Mouse (Mus musculus) brain, embryonic 14.5 days (tissue): ENCODE measurements at regions not wholly inside any gene's neighbourhood (a gene's known extent, or its start where the extent isn't known, plus 50 kb on each side); places are given as distances from the start of the nearest gene placed in this dataset.

ENCODE experiments used
- DNase-seq: peaks from one replicate; pipeline ENCODE4 v3.0.0-alpha.2; 2011; ENCODE audit warnings: low read depth
- CTCF ChIP-seq: fragments of 200-500 bp; IDR thresholded peaks from 2 replicates; pipeline ENCODE4 v1.5.1; 2012; ENCODE audit warnings: inconsistent platforms, mild to moderate bottlenecking, moderate library complexity, borderline replicate concordance; ENCODE audit not compliant: insufficient read depth, insufficient read length; ENCODE audit errors: extremely low read depth
- POLR2A ChIP-seq: fragments of 200-500 bp; IDR thresholded peaks from 2 replicates; pipeline ENCODE4 v1.6.1; 2012; ENCODE audit warnings: mild to moderate bottlenecking, inconsistent platforms, borderline replicate concordance; ENCODE audit not compliant: poor library complexity, insufficient read depth, insufficient read length, severe bottlenecking; ENCODE audit errors: extremely low read depth

DNA sequence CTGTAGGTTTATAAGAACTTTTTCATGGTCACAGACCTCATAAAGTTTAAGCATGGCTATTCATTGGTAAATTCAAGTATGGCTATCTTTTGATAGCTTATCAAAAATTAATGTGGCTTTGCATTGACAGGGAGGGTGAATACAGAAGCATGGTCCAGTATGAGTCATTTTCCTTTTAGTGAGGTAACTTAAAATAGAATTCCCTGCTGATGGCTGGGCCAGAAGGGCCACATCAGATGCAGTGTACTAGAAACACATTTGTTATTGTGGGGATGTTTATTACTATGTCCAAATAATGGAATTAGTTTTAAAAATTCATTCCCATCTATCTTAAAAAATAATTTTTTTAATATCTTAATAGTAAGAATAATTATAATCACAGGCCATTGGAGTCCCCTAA lies 213.4 kb upstream of the Chrm2 start:
- no peak for TF ChIP-seq POLR2A
- TF ChIP-seq CTCF = no peak
- DNase-seq = no peak

DNA sequence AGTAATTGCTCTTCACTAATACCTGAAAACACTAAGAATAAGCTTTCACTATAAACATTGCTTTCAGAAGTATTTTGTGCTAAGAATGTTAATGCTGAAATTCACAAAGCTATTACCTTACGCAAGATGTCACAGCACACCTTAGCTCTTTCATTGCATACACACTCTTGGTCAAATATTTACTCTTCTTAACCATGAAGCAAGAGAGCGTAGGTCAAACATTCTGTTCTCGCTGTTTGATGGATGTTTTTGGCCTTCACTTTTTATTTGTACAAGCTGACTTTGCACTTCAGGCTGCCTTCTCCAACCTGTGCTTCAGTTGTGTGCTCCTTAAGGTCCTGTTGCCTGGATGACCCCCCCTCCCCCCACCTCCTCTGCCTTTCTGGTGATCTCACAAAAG lies 212.8 kb upstream of the Chrm2 start:
- no peak for DNase-seq
- TF ChIP-seq POLR2A (no peak), CTCF (no peak)

DNA sequence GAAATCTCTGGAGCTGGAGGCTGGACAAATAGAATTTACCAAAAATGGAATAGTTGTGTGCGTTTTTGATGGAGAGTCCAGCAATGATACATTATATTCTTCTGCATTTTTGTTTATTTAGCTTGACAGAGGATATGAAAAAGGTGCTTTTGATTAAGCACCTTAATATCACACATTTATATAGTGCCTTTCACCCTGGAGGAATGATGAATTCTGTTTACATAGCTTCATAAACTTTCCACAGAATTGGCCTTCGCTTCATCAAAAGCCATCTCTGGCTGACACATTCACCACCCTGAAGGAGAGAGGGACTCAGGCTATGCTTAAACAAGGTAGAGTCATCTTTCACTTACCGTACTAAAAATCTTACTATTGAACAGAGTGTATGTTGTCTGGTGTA lies 208.0 kb upstream of the Chrm2 start:
- TF ChIP-seq CTCF = no peak
- no peak for TF ChIP-seq POLR2A
- no peak for DNase-seq

DNA sequence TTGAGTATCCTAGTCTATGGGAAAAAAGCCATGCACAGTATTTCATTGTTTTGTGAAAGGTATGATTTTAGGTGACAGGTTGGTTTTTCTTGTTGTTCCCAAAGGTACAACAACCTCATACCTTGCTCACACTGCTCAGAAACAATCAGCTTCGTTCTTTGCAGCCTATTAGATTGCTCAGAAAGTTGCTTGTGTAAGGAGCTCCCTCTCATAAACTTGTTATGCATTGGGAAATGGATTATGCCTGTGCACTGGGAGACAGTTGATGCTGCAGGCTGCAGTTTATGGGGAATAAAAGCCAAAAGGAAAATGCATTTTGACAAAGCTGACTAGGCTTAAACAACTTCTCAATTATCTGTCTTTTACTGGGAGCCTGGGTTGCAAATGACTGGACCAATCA lies 205.2 kb upstream of the Chrm2 start:
- peak; percentile 41 for DNase-seq
- TF ChIP-seq CTCF = no peak
- no peak for TF ChIP-seq POLR2A

DNA sequence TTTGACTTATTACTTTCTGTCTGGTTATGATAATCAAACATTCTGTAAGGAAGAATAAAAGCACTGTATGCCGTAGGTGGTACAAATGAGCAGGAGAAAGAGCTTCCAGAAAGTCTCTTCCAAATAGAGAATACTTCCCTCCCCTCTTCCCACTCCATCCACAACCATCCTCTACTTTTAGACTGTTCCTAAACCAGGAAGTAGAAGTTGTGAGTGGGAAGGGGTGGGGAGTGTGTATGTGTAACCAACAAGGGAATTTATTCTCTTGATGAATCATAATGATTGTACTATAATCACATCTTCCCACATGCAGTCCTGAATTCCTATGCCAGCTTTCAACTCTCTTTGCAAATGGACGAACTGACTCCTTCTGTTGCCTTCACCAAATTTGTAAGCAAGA lies 181.2 kb upstream of the Chrm2 start:
- DNase-seq = no peak
- TF ChIP-seq POLR2A = no peak

DNA sequence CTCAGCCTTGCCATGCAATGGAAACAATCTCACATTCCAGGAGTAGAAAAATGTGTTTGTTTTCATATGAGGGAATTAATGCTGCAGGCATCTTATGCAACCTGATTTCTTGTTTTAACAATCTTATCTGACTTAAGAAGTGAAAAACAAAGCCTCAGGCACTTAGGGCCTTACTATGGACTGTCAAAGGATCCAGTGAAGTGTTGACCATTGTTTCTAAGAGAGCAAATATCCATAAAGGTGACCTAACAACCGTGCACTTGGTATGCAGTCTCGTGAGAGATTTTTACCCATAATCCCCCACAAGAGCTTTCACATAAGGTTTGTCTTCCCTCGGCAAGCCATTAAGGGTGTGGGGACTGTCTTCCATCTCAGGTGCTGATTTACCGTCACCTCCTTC lies 166.6 kb upstream of the Chrm2 start:
- no peak for DNase-seq
- no peak for TF ChIP-seq POLR2A
- no peak for TF ChIP-seq CTCF

DNA sequence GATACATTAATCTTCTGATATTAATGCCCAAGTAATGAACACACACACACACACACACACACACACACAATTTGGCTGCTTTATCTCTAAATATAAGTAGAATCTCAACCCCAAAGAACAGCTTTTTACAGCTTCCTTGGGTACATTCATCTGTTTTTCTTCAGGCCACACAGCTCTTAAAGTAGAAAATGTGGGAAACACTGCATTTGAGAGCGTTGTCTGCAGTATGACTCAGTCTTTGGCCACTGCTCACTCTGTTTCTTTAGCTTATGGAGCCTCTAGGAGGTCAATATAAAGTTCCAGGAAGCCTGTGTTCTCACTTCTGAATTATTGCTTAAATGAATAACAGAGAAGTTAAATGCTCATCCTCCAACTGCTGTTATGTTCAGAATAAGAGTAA lies 153.4 kb upstream of the Chrm2 start:
- TF ChIP-seq POLR2A (no peak), CTCF (no peak)
- no peak for DNase-seq

DNA sequence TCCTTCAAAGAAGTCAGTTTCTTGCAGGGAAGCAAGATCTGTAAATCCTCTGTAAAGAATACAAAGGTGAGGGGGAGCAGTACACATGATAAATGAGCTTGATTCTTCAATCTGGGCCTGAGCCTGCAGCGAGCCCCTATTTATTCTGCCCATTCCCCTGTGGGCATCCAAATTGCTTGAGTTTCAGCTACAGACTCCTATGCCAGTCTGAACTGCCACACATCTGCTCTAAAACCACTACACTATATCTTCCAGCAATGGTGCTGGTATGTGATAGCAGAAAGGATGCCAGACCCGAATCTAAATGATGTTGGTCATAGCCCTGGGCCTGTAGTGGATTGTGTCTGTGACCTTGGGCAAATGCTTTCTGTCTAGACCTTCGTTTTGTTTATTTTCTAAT lies 140.9 kb upstream of the Chrm2 start:
- DNase-seq = no peak
- TF ChIP-seq POLR2A (no peak), CTCF (no peak)

DNA sequence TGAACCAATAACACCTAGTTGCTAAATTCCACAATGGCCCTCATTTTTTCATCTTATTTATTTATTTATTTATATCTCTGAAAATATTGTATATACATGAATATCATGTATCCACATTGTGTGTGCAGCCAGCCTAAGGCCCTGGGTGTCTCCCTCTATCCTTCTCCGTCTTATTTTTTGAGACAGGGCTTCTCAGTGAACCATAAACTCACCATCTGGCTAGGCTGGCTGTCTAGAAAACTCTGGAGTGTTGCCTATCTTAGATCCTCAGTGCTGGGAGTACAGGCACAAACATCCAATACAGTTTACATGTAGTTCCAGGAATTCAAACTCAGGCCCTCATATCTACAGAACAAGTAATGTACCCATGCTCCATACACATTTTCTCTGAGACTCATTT lies 139.7 kb upstream of the Chrm2 start:
- DNase-seq = peak; percentile 18
- no peak for TF ChIP-seq POLR2A
- no peak for TF ChIP-seq CTCF

DNA sequence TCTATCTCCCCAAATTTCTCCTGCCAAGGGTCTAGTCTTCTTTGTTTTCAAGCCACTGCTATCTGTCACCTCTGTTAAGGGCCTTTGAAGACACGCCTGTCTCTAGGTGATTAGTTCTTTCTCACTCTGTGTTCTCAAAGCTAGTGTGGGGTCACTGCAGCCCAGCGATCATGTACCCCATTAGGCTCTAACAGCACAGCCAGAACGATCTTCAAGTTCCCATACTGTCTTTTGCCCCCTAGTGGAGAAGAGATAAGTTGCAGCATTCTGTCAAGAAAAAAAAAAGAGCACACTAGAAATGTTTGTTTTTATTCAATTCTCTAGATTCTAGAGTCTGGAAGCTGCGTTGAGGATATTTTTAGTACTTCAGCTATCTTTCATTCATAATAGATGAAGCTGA lies 138.8 kb upstream of the Chrm2 start:
- peak; percentile 55; the same call in 1 of the 2 replicates for TF ChIP-seq CTCF
- TF ChIP-seq POLR2A = no peak
- peak; percentile 68 for DNase-seq

DNA sequence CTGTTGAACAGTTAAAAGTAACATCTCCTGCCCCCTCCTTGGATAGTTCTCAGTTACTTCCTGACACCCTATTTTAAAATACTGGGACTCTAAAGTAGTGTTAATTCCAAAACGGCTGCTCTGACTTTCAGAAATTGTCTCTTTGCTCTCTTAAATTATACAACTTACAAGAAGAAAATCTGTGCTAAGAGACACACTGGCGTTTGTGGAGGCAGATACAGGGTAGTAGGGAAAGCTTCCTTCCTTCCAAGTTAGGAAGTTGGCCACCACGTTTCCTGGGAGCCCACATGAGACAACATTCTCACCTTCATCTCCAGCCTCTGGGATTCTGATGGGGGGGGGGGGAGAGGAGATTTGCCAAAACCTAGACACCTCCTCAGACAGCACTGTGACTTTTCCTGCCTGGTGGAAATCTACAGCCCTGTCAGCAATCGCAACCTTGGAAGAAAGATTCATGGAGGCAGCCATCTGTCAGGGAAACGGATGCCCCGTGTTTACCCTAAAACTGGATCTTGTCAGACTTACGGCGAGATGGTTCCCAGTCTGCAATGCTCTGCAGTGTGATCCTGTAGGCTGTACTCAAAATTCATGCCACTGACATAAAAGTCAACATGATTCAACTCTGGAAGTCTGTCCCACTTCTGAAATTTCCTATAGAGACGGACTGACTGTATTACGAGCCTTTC lies 121.0 kb upstream of the Chrm2 start:
- TF ChIP-seq CTCF (no peak), POLR2A (no peak)
- peak; percentile 48 for DNase-seq

DNA sequence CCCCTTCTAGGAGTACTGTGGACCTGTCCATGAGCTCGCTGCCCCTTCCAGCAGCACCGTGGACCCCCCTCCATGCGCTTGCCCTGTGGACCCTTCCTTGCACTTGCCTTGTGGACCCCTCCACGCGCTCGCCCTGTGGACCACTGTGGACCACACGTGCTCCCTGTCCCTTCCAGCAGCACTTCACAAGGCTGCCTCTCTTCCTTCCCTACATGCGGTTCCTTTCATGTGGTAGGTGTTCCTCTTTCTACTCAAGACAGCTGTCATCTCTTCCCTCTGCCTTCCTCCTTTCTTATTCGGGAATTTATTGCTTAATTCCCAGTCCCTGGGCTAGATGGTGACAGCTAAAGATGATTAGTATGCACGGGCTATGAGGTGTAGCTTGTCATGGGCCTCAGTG lies 101.2 kb upstream of the Chrm2 start:
- TF ChIP-seq CTCF (no peak), POLR2A (no peak)
- peak; percentile 1 for DNase-seq
